Mouse (Mus musculus) thymus, adult 2 months (tissue): ENCODE data around the gene Ttc7b. TPM values are rescaled to one million over a fixed set of nuclear protein-coding genes. Genes with fewer than 3 reads are reported as not detected.

Experiments
- DNase-seq: peaks from one replicate; pipeline ENCODE4 v3.0.0; 2021
- H3K27ac ChIP-seq: fragments of 200-500 bp; 2 replicates; pipeline ENCODE4 v1.5.1; 2012; ENCODE audit warnings: low read length, control low read depth; ENCODE audit not compliant: control insufficient read depth, insufficient read depth
- H3K27me3 ChIP-seq: fragments of 200-500 bp; 2 replicates; pipeline ENCODE4 v1.6.1; 2012; ENCODE audit warnings: mild to moderate bottlenecking, low read length, moderate library complexity, mixed read lengths; ENCODE audit not compliant: control insufficient read depth, insufficient read depth
- H3K36me3 ChIP-seq: fragments of 200-500 bp; 2 replicates; pipeline ENCODE4 v1.6.1; 2012; ENCODE audit warnings: mild to moderate bottlenecking, low read length, moderate library complexity; ENCODE audit not compliant: control insufficient read depth, insufficient read depth
- H3K4me1 ChIP-seq: fragments of 200-500 bp; replicated peaks from 2 replicates; pipeline ENCODE4 v1.6.1; 2012; ENCODE audit warnings: low read length; ENCODE audit not compliant: control insufficient read depth, insufficient read depth
- H3K4me3 ChIP-seq: fragments of 200-500 bp; 2 replicates; pipeline ENCODE4 v1.5.1; 2012; ENCODE audit warnings: mild to moderate bottlenecking, low read length, control low read depth, moderate library complexity; ENCODE audit not compliant: control insufficient read depth, insufficient read depth
- CTCF ChIP-seq: fragments of 200-500 bp; IDR thresholded peaks from 2 replicates; pipeline ENCODE4 v1.5.1; 2012; ENCODE audit warnings: mild to moderate bottlenecking, control low read depth, low read length, moderate library complexity, borderline replicate concordance; ENCODE audit not compliant: control insufficient read depth, poor library complexity, insufficient read depth; ENCODE audit errors: extremely low read depth
- POLR2A ChIP-seq: fragments of 200-500 bp; IDR thresholded peaks from 2 replicates; pipeline ENCODE4 v1.6.1; 2012; ENCODE audit warnings: mild to moderate bottlenecking, low read length, control low read depth, moderate library complexity; ENCODE audit not compliant: control insufficient read depth, poor library complexity, insufficient read depth; ENCODE audit errors: extremely low read depth
- WGBS: fragments of 180-500 bp; shearing (Covaris S2); methylation state at CpG from one replicate; pipeline ENCODE4 v1.1.7; 2018; 5-methylcytosine and 5-hydroxymethylcytosine counted together
- polyA plus RNA-seq: library from polyadenylated mRNA; depleted of rRNA; stranded (reverse); fragments of >200 nt; gene quantifications from 2 replicates; pipeline ENCODE4 v1.2.3, GENCODE M21; 2012

The Ttc7b gene
- polyA plus RNA-seq, 1 experiment: 43.1 TPM

DNA sequence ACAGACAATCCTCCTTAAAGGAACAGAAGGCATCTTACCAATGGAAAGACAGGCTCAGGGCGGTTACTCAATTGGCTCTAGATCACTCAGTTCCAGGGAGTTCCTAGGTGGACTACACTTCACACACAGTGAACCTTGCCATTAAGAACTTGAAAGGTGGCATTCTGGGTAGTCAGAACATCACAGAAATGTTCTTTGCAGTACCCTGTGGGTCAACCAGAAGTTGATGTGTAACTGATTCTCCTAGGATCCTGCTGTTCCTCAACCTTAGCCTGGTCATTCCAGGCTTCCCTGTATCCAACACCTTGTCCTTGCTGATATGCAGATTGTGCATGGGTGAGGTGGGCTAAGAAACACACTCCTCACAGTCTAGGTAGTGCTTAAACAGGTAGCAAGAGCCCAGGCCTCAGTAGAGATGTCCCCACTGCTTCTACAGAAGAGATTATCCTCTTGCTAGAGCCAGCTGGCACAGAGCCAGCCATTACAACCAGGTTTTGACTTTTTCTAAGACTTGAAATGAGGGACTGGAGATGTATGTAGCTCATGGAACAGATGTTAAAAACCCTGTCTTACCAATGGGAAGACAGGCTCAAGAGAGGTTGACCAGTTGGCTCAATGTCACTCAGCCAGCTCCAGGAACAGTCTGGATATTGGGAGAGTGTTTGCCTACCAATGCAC lies 4.3 kb downstream of the Ttc7b start:
- 89% methylated on average over 1 of the region's 1 CpGs for WGBS
- Histone ChIP-seq H3K4me1 (peaks cover 24% of the 10 kb centered on the region), H3K36me3 (no peaks in the 10 kb centered on the region), H3K27ac (no peak overlapping the region), H3K4me3 (no peak overlapping the region), H3K27me3 (no peaks in the 10 kb centered on the region)
- DNase-seq: no peak
- TF ChIP-seq POLR2A (no peak), CTCF (no peak)

DNA sequence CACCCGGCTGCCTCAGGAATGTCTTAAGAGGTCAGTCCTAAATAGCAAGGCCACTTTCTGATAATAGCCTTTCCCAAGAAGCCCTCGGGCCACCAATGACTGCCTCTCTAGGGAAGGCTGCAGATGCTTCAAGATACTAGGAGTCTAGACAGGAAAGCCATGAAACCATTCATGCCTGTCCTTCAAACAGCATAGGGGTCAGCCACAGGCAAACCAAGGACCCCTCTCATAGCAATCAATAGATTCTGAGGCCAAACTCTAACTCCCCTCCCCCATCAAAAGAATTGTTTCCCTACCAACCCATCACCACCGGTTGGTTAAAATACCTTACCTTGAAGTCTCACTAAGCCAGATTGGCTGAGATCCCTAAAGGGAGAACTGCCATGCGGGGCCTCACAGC lies 5.1 kb downstream of the Ttc7b start:
- no peak overlapping the region for H3K27ac ChIP-seq
- no peaks in the 10 kb centered on the region for H3K27me3 ChIP-seq
- WGBS: 97% methylated on average over 4 of the region's 4 CpGs
- no peak overlapping the region for H3K4me3 ChIP-seq
- no peak for DNase-seq
- peaks cover 20% of the 10 kb centered on the region for H3K4me1 ChIP-seq
- no peaks in the 10 kb centered on the region for H3K36me3 ChIP-seq
- TF ChIP-seq CTCF: no peak
- no peak for TF ChIP-seq POLR2A

DNA sequence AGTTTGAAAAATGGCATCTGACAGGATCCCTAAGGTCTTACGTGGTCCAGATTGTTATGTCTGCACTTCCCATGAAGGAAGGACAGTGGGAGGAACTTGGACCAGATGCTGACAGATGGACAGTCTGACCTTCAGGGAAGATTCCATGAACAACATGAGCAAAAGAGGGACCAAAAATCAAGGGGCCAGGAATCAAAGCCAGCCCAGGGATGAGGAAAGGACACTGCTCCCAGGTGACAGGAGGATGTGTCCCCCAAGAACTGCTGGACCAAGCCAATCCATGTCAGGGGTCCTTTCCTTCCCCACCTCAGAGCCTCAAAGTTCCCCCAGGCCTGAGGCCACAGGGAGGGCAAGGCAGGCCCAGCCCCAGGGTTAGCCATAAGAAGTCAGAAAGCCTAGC lies 6.0 kb downstream of the Ttc7b start:
- no peak for TF ChIP-seq CTCF
- no peak for TF ChIP-seq POLR2A
- H3K4me3 ChIP-seq: no peak overlapping the region
- no peaks in the 10 kb centered on the region for H3K36me3 ChIP-seq
- no peak for DNase-seq
- no peak overlapping the region for H3K27ac ChIP-seq
- no peaks in the 10 kb centered on the region for H3K27me3 ChIP-seq
- WGBS: 97% methylated on average over 1 of the region's 1 CpGs
- peaks cover 14% of the 10 kb centered on the region for H3K4me1 ChIP-seq

DNA sequence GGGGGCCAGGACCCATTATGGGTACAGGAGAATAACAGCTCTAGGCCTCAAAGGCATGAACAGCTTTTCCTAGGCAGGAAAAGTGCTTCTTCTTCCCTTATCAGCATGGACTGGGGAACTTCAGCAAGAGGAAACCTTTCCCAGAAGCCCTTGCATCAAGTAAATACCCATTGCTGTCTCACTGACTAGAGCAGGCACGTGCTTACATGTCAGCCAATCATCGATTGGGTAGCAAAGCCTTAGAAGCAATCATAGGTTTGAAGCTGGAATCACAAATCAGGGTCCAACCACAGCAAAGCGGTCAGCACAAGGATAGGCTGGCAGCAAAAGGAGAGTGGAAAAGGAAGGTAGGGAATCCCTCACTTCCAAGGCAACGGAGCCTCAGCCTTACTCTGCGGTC lies 7.5 kb downstream of the Ttc7b start:
- no peak for DNase-seq
- Histone ChIP-seq H3K27me3 (no peaks in the 10 kb centered on the region), H3K36me3 (no peaks in the 10 kb centered on the region), H3K27ac (no peak overlapping the region), H3K4me1 (peaks cover 12% of the 10 kb centered on the region), H3K4me3 (no peak overlapping the region)
- 96% methylated on average over 5 of the region's 5 CpGs for WGBS
- TF ChIP-seq POLR2A: no peak
- TF ChIP-seq CTCF: no peak

DNA sequence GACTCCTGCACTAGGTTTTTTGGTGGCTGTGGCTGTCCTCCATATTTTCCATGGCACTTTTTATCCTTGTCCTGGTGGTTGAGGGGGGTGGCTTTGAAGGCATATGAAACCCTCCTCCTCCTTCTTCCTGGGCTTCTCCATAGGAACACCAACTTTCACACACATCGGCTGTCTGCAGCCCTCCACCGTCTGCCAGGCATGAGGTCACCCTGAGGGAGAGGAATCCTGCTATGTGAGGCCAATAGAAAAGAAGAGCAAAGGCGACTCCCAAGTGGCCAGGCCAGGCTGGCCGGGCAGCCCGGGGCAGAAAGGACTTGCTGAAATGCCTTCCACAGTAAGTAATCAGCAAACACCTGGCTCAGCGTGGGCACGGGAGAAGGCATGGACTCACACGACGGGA lies 8.0 kb downstream of the Ttc7b start:
- Histone ChIP-seq H3K36me3 (no peaks in the 10 kb centered on the region), H3K4me3 (no peak overlapping the region), H3K27me3 (no peaks in the 10 kb centered on the region), H3K27ac (no peak overlapping the region), H3K4me1 (peaks cover 10% of the 10 kb centered on the region)
- WGBS: 97% methylated on average over 9 of the region's 9 CpGs
- no peak for DNase-seq
- no peak for TF ChIP-seq POLR2A
- no peak for TF ChIP-seq CTCF

DNA sequence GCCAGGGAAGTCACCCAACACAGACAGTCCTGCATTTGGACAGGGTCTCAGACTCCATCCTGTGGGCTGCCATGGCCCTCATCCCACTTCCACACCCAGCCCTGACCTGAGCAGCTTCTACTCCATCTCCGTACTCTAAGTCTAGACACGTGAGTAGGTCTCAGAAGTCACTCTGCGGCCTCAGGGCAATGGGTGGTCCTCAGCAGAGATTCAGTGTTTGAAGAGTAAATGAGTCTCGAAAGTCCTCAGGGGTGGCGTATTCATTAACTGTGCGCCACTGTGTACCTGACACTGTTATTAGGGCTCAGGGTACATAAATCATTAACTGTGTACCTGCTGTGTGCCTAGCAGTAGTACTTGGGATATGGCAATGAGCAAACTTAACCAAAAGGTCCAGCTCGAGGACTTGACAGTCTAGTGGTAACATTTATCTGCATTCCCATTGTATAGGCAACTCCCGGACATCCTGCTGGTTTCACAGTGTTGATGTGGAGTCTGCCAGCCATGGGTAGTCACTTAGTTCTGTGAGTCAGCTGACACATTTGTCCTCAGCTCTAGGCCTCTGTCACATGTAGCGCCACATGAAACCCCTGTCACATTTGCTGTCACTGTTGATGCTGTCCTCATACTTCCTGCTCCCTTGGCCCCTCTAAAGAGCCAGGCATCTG lies 10.9 kb downstream of the Ttc7b start:
- Histone ChIP-seq H3K4me3 (no peak overlapping the region), H3K4me1 (peaks cover 10% of the 10 kb centered on the region), H3K36me3 (no peaks in the 10 kb centered on the region), H3K27me3 (no peaks in the 10 kb centered on the region), H3K27ac (no peak overlapping the region)
- TF ChIP-seq POLR2A: no peak
- no peak for TF ChIP-seq CTCF
- no peak for DNase-seq
- 95% methylated on average over 9 of the region's 9 CpGs for WGBS
